Mouse (Mus musculus) right cerebral cortex, postnatal 25 days (tissue): ENCODE data around the gene Rfc2.

ENCODE experiments used
- DNase-seq: peaks from one replicate; pipeline ENCODE4 v3.0.0; 2022

Rfc2 gene

DNA sequence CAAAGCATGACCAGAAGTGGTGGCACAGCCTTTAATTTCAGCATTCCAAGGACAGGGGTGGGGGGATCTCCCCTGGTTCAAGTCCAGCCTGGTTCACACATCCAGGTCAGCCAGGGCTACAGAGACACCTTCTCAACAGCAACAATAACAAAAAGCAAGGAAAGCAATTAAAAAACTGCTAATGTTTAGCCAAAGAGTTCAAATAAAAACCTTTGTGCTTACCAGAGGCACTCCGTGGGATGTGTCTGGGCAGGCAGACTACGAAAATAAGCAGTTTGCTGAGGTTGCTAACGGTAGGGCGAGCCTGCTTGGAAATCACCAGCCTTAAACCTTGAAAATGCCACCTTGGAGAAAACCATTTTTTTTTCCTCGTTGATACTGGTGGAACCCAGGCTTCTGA is at the start of gene Rfc2:
Gene Rfc2, plus strand, starts transcription at position 221 of the 400 bp plus-strand sequence.
- DNase-seq = no peak

DNA sequence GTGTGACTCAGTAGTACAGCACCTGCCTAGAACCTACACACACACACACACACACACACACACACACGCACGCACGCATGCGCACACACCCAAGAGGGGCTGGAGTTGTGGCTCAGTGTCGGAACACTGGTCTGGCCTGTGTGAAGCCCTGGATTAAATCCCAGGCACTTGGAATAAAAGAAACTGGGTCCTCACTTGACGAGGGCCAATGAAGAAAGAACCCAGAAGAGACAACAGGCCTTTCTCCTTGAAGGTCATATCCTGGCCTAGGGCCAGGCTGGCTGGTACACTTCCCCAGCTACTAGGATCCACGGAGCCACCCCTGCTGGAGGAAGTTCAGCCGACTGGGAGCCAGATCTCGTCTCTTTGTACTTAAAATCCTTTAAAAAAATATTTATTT is 49.6 kb upstream of the Rfc2 start:
- no peak for DNase-seq

DNA sequence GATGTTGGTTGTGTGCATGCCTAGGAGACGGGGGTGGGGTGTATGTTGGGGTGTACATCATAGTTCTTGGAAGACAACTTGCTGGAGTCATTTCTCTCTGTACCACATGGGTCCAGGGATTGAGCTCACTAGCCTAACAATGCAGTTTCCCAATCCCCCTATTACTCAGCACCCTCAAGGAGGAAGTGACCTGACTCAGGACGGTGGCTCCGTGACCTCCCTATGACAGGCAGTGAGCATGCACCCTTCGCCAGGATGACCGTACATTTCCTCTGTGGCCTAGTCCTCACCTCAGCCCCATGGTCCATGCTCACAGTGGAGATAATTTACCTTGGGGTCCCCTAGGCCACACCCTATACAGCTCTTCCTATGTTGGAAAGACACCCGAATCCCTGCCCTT is 48.7 kb upstream of the Rfc2 start:
- DNase-seq = no peak

DNA sequence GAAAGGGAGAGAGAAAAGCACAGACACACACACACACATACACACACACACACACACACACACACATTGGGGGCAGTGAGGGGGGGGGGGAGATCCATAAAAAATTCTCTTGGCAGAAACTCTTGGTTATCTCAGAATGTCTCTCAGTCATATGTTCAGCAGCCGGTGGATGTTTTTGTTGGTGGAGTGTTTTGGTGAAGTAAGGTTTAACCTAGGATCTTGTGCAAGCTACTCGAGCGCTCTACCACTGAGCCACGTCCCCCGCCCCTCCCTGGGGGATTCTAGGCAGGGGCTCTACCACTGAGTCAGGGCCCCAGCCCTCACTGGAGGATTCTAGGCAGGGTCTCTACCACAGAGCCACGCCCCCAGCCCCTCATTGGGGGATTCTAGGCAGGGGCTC is 45.1 kb upstream of the Rfc2 start:
- DNase-seq = no peak

DNA sequence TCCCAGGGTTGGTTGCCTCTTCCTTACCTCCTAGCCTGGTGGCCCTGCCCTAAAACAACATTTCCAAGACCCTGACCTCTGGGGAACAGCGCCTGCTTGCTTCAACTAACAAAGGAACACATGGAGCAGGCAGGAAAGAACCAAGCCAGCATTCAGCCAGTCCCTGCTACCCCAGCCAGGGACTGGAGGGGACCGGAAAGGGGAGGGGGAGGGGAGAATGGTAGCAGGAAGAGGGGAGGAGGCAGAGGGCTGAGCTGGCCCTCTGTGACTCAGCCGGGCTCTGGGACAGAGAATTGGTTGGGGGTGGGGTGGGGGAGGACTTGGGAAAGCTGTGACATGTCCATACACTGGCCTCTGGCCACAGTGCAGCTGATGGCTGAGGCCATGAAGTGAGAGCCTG is 41.3 kb upstream of the Rfc2 start:
- DNase-seq = no peak

DNA sequence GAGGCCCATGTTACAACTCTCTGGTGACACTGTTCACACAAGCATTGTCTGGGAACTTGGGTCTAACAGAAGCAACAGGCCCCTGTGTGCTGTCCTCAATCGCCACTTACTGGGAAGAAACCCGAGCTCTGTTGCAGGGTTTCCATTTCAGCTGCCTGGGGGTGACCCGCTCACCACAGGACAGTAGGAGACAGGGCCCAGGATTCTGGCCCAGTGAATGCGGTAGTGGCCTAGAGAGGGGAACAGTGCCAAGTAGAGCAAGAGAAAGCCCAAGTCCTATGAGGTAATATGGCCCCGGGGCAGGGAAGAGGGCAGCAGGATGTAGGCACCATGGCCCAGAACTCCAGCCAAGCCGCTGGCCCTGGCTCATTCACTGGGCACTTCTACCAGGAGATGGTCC is 40.3 kb upstream of the Rfc2 start:
- no peak for DNase-seq

DNA sequence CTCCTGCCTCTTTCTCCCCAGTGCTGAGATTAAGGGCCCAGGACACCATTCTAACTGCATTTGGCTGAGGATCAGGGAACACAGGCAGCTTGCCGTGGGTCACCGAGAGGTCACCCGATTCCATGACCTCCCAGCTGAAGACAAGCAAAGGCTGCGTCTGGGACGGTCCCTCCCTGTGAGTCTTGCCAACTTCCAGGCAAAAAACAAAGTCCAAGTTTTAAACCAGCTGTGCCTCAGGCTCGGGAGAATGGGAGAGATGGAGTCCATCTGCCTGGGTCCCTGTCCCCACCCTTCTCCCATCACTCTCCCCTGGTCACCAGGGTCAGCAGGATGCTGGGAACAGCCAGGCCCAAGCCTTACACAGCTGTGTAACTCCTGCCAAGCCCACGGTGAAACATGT is 39.5 kb upstream of the Rfc2 start:
- DNase-seq = no peak

DNA sequence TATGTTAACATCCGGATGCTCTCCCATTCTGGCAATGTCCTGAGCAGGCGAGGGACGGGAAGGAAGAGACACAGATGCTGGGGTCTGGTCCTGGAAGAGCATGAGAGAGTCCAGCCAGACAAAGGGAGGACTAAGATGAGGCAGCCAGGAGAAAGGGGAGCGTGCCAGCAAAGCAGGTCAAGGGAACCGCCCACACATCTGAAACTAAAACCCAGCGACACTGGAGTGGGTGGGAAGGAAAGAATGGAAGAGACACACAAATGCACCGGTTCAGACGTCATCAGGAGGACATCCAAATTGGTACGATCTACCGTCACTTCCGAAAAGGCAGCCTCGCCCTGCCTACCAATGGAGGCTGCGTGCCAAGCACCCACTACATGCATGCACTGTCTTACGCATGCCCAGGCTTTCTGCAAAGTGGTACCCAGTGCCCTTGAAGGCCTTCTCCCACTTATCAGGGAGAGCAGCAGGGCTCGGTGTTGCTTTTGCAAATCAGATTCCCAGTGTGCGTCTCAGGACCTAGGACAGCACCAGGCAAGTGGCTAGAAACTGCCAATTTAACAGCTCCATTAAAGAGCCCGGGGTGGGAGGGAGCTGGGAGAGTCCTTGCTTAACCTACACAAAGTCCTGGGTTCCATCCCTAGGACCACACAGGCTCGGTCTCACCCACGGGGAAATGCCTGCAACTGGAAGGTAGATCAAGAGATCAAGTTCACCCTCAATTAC is 36.5 kb upstream of the Rfc2 start:
- peak; percentile 64 for DNase-seq

DNA sequence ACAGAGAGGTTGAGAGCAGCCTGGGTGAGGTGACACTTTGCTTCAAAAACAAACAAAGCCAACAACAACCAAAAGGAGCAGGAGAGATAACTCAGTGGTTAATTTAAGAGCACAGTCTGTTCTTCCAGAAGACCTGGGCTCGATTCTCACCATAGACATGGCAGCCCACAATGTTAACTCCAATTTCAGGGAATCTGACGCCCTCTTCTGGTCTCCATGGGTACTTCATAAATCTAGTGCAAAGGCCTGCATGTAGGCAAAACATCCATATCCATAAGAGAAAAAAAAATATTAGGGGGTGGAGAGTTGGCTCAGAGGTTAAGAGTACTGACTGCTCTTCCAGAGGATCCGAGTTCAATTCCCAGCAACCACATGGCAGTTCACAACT is 35.9 kb upstream of the Rfc2 start:
- no peak for DNase-seq

DNA sequence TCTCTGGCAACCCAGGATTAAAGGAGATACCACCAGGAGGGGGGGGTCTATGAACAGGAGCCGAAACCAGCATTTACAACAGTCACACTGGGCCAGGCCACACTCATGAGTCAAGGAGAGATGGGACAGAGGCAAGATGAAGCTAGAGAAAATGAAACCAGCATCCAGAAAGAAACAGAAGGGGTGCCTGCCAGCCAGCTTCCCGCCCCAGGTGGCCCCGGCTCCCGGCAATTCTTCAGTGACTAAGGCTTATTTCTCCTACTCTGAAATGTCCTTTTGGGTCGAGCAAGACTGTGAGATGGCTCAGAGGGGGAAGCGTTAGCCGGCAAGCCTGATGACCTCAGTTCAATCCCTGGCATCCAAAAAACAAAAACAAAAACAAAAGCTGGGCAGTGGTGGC is 34.4 kb upstream of the Rfc2 start:
- DNase-seq = no peak

DNA sequence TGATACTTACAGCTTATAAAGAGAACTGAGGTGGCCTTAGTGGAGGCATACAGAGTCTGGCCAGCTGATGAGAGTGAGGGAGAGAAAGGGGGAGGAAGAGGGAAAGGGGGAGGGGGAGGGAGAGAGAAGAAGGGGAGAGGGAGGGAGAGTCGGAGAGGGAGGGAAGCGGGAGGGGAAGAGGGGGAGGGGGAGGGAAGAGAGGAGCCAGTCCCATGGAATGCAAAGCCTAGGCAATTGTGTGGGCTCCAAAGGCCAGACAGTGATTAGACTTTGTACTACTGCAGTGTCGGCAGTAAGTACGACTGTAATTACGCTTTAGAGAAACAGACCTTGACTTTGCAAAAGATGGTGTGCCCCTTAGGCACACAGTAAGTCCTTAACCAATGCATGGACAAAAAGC is 32.9 kb upstream of the Rfc2 start:
- no peak for DNase-seq

DNA sequence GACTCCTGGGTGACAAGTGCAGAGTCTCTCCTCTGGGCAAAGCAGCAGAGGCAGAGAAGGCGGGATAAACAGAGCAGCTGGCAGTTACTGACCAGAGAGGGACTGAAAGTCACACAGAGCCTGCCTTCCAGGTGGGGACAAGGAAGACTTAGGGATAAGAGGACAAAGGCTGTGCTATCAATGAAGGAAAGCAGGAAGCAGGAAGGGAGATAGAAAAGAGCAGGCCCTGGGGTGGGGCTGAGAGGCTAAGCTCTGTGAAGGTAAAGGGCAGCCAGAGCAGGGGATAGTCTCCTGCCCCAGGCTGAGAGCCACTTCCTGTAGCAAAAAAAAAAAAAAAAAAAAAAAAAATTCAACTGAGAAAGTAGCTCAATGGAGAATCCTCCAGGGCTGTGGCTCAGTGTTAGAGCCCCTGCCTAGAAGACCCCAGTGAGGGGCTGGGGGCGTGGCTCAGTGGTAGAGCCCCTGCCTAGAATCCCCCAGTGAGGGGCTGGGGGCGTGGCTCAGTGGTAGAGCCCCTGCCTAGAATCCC is 31.5 kb upstream of the Rfc2 start:
- no peak for DNase-seq

DNA sequence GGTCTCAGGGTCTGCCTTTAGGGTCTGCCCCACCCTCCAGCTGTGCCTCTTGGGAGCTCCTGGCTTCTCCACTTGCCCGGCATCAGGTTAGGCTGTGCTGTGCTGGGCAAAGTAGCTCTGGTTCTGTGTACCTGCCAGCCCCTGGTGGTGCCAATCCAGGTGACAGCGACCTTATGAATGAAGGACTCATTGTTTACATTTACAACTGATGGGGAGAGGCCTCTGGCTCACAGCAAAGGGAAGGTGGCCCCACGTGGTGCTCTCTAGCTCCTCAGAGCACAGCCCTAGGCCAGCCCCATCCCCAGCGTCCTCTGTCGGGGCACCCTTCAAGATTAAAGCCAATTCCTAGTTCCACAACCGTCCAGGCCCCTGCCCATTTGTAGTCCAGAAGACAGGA is 30.3 kb upstream of the Rfc2 start:
- DNase-seq = peak; percentile 29

DNA sequence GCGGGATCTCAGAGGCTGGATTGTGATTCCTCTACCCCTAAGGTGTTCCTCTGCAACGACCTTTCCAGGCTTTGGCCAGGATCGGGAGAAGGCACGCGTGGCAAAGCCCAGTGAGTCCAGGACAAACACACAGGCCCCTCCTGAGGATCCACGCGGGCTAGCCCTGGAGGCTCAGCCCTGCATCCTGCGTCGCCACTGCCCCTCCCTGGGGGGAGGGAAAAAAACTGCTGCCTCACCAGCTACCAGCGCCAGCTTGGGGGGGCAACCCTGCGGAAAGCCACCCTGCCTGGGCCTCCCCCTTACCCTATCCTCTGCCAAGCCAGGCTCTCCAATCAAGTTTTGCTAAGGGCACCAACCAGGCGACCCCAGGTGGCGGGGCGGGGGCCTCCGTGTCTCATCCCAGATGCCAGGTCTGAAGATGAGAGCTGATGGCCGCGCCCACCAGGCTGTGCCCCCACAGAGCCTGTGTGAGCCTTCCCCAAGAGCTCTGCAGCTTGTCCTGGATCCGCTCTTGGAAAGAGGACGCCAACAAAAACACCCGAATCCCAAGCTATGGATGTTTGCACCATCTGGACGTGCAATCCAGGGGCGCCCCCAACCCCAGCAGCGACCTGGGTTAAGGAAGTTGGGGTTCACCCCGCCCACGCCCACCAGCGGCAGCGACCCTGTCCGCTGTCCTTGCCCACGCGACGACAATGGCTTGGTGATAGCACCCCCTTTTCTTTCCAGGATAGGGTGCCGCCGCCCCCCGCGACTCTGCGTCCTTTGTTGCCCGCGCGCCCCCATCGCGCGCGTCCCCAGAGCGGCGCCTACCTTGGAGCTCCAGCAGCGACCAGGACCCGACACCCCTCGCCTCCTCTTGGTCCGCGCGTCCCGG is 29.7 kb upstream of the Rfc2 start:
- peak; percentile 65 for DNase-seq

DNA sequence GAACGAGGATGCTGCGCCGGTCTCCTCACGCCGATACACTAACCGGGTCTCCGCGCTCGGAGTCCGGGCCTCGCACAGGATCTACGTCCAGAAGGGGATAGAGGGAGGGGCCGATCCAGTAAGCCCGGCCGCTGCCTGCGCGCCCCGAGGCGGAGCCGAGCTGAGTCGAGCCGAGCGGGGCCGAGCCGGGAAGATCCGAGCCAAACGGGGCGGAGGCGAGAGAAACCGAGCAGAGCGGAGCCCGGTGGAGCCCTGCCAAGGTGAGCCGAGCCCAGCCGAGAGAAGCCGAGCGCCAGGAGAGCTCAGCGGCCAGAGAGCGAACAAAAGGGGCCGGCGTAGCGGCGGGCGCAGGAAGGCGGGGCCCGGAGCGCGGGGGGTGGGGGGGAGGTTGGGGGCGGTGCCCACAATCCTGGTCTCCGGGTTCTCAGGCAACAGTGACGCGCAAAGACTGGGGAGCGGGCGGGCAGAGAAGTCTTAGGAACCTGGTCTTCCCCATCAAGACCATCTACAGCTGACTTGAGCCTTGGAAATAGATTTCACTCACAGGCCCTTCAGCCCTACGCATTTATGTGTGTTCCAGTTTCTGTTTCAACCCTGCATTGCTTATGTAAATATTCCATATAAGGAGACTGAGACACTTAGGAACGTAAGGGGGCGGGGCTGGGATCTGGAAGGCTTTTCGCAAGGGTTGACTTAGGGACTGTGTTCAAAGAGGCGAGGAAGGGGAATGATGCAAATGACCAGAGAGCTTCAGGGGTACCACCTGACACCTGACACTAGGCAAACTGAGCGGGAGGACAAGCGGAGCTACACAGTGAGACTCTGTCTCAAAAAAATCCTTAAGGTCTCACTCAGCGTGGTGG is 28.8 kb upstream of the Rfc2 start, which contains the start of gene Clip2:
Gene Clip2, minus strand, starts transcription at position 325 of the 863 bp plus-strand sequence.
- DNase-seq = peak; percentile 98

DNA sequence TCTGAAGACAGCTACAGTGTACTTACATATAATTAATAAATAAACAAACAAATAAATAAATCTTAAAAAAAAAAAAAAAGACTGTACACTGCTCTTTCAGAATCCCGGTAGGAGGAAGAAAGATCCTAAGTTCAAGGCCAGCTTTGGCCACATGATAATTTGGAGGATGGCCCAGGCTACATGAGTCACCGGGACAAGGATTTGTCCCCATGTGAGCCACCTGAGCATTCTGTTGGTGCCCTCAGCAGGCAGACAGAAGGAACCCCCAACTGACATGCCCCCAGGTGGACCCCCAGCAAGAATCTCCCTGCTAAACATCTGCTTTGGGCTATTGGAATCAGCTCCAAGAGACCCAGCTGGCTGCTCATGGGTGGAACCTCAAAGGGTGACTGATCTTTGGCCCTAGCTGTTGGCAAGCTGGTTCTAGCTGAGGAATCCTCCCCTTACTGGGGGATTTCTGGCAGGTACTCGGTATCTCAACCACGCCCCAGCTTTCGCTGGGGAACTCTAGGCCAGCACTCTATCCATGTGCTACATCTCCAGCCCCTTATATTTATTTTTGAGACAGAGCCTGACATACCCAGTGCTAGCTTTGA is 27.1 kb upstream of the Rfc2 start:
- DNase-seq = no peak

DNA sequence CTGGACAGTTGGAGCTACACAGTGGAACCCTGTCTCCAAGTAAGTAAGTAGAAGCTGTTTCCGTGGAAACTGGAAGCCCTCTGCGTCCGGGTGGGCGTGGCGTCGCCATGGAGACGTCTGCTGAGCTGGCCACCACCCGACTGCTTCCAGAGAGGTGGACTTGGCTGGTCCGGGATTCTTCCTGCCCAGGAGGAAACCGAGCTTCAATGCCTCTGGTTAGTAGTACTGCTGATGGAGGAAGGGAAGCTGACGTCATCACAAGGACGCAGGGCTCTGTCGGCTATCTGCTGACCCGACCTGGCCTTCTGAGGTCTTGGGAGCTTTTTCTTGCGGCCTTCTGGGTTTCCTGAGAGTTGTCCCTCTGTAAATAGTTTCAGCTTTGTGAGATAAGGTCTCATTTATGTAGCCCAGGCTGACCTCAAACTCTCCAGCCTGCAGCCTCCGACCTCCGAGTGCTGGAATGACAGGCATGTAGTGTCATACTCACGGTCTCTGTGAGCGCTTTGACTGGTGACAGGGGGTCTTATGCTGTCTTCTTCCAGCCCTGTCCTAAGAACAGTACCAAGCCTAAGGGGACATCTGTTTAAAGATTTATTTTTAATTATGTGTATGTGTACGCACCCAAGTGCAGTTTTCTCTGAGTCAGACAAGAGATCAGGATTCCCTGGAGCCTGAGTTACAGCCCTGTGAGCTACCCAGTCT is 25.6 kb upstream of the Rfc2 start:
- DNase-seq = peak; percentile 81

DNA sequence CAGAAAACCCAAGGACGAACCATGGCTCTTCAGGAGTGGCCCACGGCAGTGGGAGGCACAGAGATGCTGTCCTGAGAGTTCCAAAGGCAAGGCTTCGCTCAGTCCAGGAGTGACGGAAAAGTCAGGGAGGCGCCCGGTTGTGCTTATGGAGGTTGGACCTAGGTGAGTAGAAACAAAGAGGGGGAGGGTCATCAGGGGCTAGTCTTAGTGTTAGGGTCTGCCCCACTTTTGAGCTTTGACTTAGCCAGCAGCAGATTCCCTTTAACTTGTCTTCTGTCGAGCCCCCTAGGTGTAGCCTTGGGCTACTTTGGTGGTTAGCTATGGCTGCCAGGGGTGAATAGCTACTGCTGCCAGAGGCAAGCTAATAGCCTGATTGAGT is 21.1 kb upstream of the Rfc2 start, which contains the start of gene Syna:
Gene Syna, minus strand, starts transcription at position 101 of the 379 bp plus-strand sequence.
- DNase-seq = no peak

DNA sequence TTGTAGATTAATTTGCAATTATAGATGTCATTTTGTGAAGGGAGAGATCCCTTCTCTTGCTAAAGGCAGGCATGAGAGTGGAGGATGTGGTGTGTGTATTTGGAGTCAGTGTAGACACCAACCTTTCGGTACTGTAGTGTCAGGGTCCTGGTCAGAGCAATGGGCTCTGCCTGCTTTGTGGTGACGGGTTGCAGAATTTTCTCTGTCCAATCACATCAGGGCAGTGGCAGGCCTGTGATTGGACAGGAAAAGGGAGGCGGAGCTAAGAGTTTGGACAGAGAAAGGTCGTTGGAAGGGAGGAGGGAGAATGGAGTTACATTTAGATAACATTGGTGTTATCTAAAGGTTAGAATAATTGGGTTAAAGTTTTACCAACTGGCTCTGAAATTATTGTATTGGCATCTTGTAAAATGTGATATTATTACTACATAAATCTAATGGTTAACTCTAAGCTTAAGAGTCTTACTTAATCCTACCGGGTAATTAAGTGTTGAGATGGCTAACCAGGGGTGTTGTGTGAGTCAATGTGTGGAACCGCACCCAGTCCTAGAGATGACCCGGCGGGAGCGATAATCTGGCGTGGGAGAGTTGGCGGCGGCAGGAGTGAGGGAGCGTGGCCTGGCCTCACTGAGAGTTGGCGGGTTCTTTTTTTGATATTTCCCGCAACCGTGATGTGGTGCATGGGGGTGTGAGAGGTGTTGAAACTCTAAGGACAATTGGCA is 20.6 kb upstream of the Rfc2 start:
- no peak for DNase-seq

DNA sequence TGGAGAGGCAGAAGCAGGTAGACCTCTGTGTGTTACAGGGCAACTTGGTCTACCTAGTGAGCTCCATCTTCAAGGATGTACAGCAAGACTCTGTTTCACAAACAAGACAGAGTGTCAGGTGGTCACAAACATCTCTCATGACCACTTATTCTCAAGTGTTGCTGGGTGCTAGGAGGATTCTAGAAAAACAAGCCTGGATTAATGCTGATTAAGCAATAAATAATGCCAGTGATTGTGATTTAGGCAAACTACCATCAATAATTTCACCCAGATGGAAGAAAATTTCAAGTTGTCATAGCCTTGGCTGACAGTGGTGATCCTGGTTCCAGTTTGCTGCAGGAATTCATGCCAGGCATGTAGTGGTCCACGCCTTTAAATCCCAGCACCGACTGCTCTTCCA is 16.9 kb upstream of the Rfc2 start:
- no peak for DNase-seq

DNA sequence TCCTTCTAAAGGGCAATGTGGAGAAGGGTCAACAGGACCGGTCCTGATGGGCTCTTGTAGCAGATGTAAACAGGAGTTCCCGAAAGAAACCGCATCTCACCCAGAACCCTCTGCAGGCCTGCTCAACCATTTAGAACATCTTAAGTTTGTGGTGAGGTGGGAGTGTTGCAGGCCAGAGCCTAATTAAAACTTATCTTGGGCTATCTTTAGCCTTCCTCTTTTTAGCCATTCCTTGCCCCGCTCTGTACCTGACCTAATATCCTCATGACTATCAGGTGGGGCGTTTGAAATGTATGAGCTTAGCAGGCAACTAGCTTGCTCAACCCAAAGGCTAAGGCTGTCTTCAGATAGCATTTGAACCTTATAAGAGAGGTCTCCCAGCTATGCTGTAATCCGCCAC is 15.5 kb upstream of the Rfc2 start:
- DNase-seq = no peak
